Mouse (Mus musculus) limb, embryonic 15.5 days (tissue): ENCODE measurements around the gene Usp4. TPM values are rescaled to one million over a fixed set of nuclear protein-coding genes. Genes with fewer than 3 reads are reported as not detected.

ENCODE experiments used
- ATAC-seq: fragments of 200-750 bp; cut with Nextera tagmentation; 2 replicates; pipeline ENCODE4 v1.8.0; 2017; ENCODE audit warnings: low read depth, moderate TSS enrichment; ENCODE audit not compliant: insufficient number of reproducible peaks, low FRiP score, low TSS enrichment
- H3K27ac ChIP-seq: fragments of 300-500 bp; sonication (generic); 2 replicates; pipeline ENCODE4 v1.5.1; 2015; ENCODE audit warnings: moderate library complexity, mild to moderate bottlenecking, inconsistent platforms
- H3K27me3 ChIP-seq: fragments of 300-500 bp; sonication (generic); 2 replicates; pipeline ENCODE4 v1.6.1; 2015; ENCODE audit warnings: inconsistent platforms
- H3K36me3 ChIP-seq: fragments of 300-500 bp; sonication (generic); 2 replicates; pipeline ENCODE4 v1.6.1; 2015; ENCODE audit warnings: inconsistent platforms
- H3K4me1 ChIP-seq: fragments of 300-500 bp; sonication (generic); 2 replicates; pipeline ENCODE4 v1.6.1; 2015; ENCODE audit warnings: inconsistent platforms
- H3K4me2 ChIP-seq: fragments of 300-500 bp; sonication (generic); 2 replicates; pipeline ENCODE4 v1.6.1; 2015; ENCODE audit warnings: mild to moderate bottlenecking, inconsistent platforms
- H3K4me3 ChIP-seq: fragments of 300-500 bp; sonication (generic); 2 replicates; pipeline ENCODE4 v1.5.1; 2015; ENCODE audit warnings: mild to moderate bottlenecking, inconsistent platforms
- H3K9ac ChIP-seq: fragments of 300-500 bp; sonication (generic); 2 replicates; pipeline ENCODE4 v1.6.1; 2015; ENCODE audit warnings: inconsistent platforms
- H3K9me3 ChIP-seq: fragments of 300-500 bp; sonication (generic); 2 replicates; pipeline ENCODE4 v1.6.1; 2016; ENCODE audit warnings: inconsistent platforms
- WGBS: fragments of 180-500 bp; shearing (Covaris S2); methylation state at CpG from one replicate; pipeline ENCODE4 v1.1.7; 2015; 5-methylcytosine and 5-hydroxymethylcytosine counted together
- polyA plus RNA-seq: library from polyadenylated mRNA; unstranded; fragments of >200 nt; fragmentation: Nextera tagmentation; extraction: Ambion mirVana; gene quantifications from 2 replicates; pipeline ENCODE4 v1.2.1, GENCODE M21; 2015

Gene Usp4
- polyA plus RNA-seq, 1 experiment from 2014 or later, result 99.6 TPM

GRCm38 (mm10) chr9:108436182-108436581 lies 88.5 kb downstream of the Usp4 start, which contains the start of gene BC048562:
Gene BC048562 (plus strand): TSS chr9:108436482.
- H3K4me2 ChIP-seq, result no peak within 1 kb of the TSS
- ATAC-seq, result no peak
- WGBS, result 80% methylated on average over 3 of the region's 3 CpGs
- 0 out of 2 replicates have a peak, but pooled peaks cover 17% of the 10 kb centered on the region for H3K4me1 ChIP-seq
- H3K27ac ChIP-seq, result no peak within 1 kb of the TSS
- no peak within 1 kb of the TSS for H3K4me3 ChIP-seq
- no peak within 1 kb of the TSS for H3K9ac ChIP-seq
- H3K27me3 ChIP-seq, result no peaks in the 10 kb centered on the region
- H3K9me3 ChIP-seq, result no peaks in the 10 kb centered on the region
- H3K36me3 ChIP-seq, result no peaks in the 10 kb centered on the region

- no peaks in the 10 kb centered on the region for H3K27me3 ChIP-seq
- H3K4me1 ChIP-seq, result 0 out of 2 replicates have a peak, but pooled peaks cover 17% of the 10 kb centered on the region
- no peaks in the 10 kb centered on the region for H3K9me3 ChIP-seq
- no peaks in the 10 kb centered on the region for H3K36me3 ChIP-seq
- 68% methylated on average over 6 of the region's 6 CpGs for whole genome bisulfite sequencing
- ATAC-seq, result no peak
- no peak overlapping the region for H3K27ac ChIP-seq
- no peak overlapping the region for H3K9ac ChIP-seq
- H3K4me2 ChIP-seq, result no peak overlapping the region
- H3K4me3 ChIP-seq, result no peak overlapping the region
Observed at GRCm38 (mm10) chr9:108439176-108439575, 91.5 kb downstream of the Usp4 start.

GRCm38 (mm10) chr9:108440485-108440884 lies 92.8 kb downstream of the Usp4 start:
- no peak for ATAC-seq
- H3K4me3 ChIP-seq, result no peak overlapping the region
- H3K4me2 ChIP-seq, result no peak overlapping the region
- 64% methylated on average over 5 of the region's 5 CpGs for WGBS
- no peak overlapping the region for H3K27ac ChIP-seq
- H3K27me3 ChIP-seq, result no peaks in the 10 kb centered on the region
- H3K9ac ChIP-seq, result no peak overlapping the region
- no peaks in the 10 kb centered on the region for H3K36me3 ChIP-seq
- H3K9me3 ChIP-seq, result no peaks in the 10 kb centered on the region
- H3K4me1 ChIP-seq, result peaks cover 20% of the 10 kb centered on the region; the same call in 1 of the 2 replicates

GRCm38 (mm10) chr9:108441236-108441919 lies 93.7 kb downstream of the Usp4 start:
- H3K36me3 ChIP-seq, result no peaks in the 10 kb centered on the region
- no peak overlapping the region for H3K4me2 ChIP-seq
- no peak overlapping the region for H3K9ac ChIP-seq
- 0 out of 2 replicates have a peak, but pooled peaks have one; percentile 30 for ATAC-seq
- peaks cover 24% of the 10 kb centered on the region; the same call in 1 of the 2 replicates for H3K4me1 ChIP-seq
- H3K4me3 ChIP-seq, result no peak overlapping the region
- no peaks in the 10 kb centered on the region for H3K27me3 ChIP-seq
- no peaks in the 10 kb centered on the region for H3K9me3 ChIP-seq
- peak overlapping the region; percentile 43; the same call in 1 of the 2 replicates for H3K27ac ChIP-seq
- 69% methylated on average over 11 of the region's 11 CpGs for WGBS

Other genes with a start within 250 kb of the Usp4 start
- 0.76 and 0.82 TPM in 2 replicates for gene Bsn, start 157.5 kb upstream of the Usp4 start, polyA plus RNA-seq
- 86.6 and 107 TPM in 2 replicates for gene Dag1, start 83.9 kb upstream of the Usp4 start, polyA plus RNA-seq
- 35.5 and 43.8 TPM in 2 replicates for gene Nicn1, start 57.4 kb upstream of the Usp4 start, polyA plus RNA-seq
- gene Amt, start 51.0 kb upstream of the Usp4 start, polyA plus RNA-seq, result 8.3 and 9.5 TPM in 2 replicates
- 470 and 473 TPM in 2 replicates for gene Rhoa, start 41.7 kb upstream of the Usp4 start, polyA plus RNA-seq
- gene Tcta, start 41.7 kb upstream of the Usp4 start, polyA plus RNA-seq, result 44.3 and 47.6 TPM in 2 replicates
- 621 and 657 TPM in 2 replicates for gene Gpx1, start 8.9 kb upstream of the Usp4 start, polyA plus RNA-seq
- gene 1700102P08Rik, start 45.0 kb downstream of the Usp4 start, polyA plus RNA-seq, result 0.72 and 0.74 TPM in 2 replicates
- 1.2 and 1.3 TPM in 2 replicates for gene Ccdc36, start 80.6 kb downstream of the Usp4 start, polyA plus RNA-seq
- not detected in 2 replicates for gene BC048562, start 88.6 kb downstream of the Usp4 start, polyA plus RNA-seq
- gene Ccdc71, start 112.7 kb downstream of the Usp4 start, polyA plus RNA-seq, result 56.3 and 57.8 TPM in 2 replicates
- 30.6 and 32.5 TPM in 2 replicates for gene Klhdc8b, start 113.7 kb downstream of the Usp4 start, polyA plus RNA-seq
- 78.4 and 79.9 TPM in 2 replicates for gene Lamb2, start 131.9 kb downstream of the Usp4 start, polyA plus RNA-seq
- 61.4 and 63.3 TPM in 2 replicates for gene Usp19, start 142.7 kb downstream of the Usp4 start, polyA plus RNA-seq
- gene Qars, start 159.9 kb downstream of the Usp4 start, polyA plus RNA-seq, result 104 and 107 TPM in 2 replicates
- gene Qrich1, start 169.0 kb downstream of the Usp4 start, polyA plus RNA-seq, result 112 TPM in 2 replicates
- gene Impdh2, start 212.4 kb downstream of the Usp4 start, polyA plus RNA-seq, result 151 and 157 TPM in 2 replicates
- gene Ndufaf3, start 219.6 kb downstream of the Usp4 start, polyA plus RNA-seq, result 33.6 and 40.4 TPM in 2 replicates
- gene Dalrd3, start 222.0 kb downstream of the Usp4 start, polyA plus RNA-seq, result 109 and 122 TPM in 2 replicates
- gene Wdr6, start 230.9 kb downstream of the Usp4 start, polyA plus RNA-seq, result 89.6 and 95.0 TPM in 2 replicates
- 8.8 and 10.8 TPM in 2 replicates for gene P4htm, start 249.8 kb downstream of the Usp4 start, polyA plus RNA-seq